Mouse (Mus musculus) splenic B cell, adult 2 months (primary cell): ENCODE measurements around the gene Plekhm1.
"Not testable (repeated sequence)": the region's sequence is repeated elsewhere in the genome, so short reads cannot be mapped to it uniquely, and the experiment has no call there.

Experiments used
- DNase-seq: peaks from one replicate; pipeline ENCODE4 v3.0.0-alpha.2; 2011; ENCODE audit warnings: low read depth, low spot score
- H3K27me3 ChIP-seq: 2 replicates; pipeline ENCODE4 v1.6.1; 2012; ENCODE audit warnings: mild to moderate bottlenecking, low read length, moderate library complexity, mixed read lengths; ENCODE audit not compliant: control insufficient read depth, poor library complexity, insufficient read depth, severe bottlenecking
- H3K36me3 ChIP-seq: 2 replicates; pipeline ENCODE4 v1.6.1; 2012; ENCODE audit warnings: mild to moderate bottlenecking, low read length, moderate library complexity, mixed read lengths; ENCODE audit not compliant: control insufficient read depth, poor library complexity, insufficient read depth, severe bottlenecking

Plekhm1 gene

DNA sequence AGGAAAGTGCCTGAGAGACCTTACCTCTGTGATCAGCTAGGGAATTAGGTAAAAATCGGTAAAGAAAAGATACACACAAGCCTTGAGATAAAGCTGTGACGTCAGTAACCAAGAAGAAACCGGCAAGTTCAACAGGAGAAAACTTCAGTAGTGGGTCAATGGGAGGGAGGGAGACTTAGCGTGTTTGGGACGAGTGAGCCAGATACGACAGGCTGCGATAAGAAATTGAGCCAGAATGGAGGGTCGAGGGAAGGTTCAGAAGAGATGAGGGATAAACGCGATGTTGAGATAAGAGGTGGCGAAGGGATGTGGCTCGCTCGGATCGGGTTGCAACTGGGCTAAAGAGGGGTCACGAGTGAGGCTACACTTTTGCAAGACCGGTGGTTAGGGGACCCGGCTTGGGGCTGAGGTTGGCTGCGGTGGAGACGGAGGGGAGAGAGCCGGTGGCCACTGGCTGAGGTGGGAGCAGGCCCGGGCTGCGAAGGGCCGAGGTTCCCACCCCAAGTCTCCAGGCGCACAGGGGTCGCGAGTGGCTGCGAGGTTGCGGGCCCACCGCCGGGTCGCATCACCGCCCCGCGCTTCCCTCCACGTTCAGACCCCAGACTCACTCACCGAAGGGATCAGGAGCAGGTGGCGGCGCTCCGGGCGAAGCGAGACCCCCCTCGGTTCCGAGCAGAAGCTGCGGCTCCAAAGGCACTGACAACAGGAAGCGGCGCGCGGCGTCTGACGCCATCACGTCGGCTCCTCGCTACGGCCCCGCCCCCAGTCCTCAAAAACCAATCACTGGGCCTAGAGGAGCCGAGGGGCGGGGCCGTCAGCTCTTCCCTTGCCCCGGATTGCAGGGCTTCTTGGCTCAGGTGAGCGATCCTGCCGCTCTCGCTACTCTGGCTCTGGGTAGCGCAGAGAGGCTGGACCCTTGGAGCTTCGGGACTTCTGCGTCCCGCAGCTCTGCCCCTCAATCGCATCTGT is at the start of gene Plekhm1:
TSS of gene Plekhm1 (minus strand) at position 707 of the 969 bp plus-strand sequence.
- Histone ChIP-seq H3K36me3 (no peaks in the 10 kb centered on the region; the same call in 1 of the 2 replicates), H3K27me3 (no peaks in the 10 kb centered on the region)
- peak; percentile 97 for DNase-seq

- not testable (repeated sequence) for DNase-seq, H3K27me3 ChIP-seq
Observed at GRCm38 (mm10) chr11:103451105-103451504, 38.6 kb upstream of the Plekhm1 start.

DNA sequence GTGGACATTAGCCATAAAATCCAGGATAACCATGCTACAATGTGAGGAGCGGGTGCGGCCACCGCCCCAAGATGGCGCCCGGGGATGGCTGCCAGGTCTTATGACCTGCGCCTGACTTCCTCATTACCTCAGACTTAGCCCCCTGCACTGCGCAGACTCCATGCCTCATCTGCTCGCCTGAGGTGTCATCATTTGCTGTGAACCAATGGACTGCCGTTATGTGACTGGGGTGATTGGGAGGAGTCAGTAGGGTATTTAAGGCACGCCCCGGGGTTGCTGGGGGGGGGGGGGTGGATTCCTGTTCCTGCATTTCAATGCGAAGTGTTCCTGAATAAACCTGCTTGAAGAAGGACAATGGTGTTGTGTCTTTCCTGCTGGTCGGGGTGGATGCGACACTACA is 37.2 kb upstream of the Plekhm1 start:
- H3K27me3 ChIP-seq, H3K36me3 ChIP-seq, DNase-seq: not testable (repeated sequence)

More at GRCm38 (mm10) chr11:103451105-103451504, 38.6 kb upstream of the Plekhm1 start:
- H3K36me3 ChIP-seq, result not testable (repeated sequence)

GRCm38 (mm10) chr11:103443678-103444077 is 31.2 kb upstream of the Plekhm1 start:
- Histone ChIP-seq H3K27me3 (no peaks in the 10 kb centered on the region), H3K36me3 (no peaks in the 10 kb centered on the region)
- DNase-seq, result peak; percentile 80

GRCm38 (mm10) chr11:103436282-103436681 is 23.8 kb upstream of the Plekhm1 start:
- H3K27me3 ChIP-seq, result no peaks in the 10 kb centered on the region
- H3K36me3 ChIP-seq, result no peaks in the 10 kb centered on the region
- peak; percentile 62 for DNase-seq

DNA sequence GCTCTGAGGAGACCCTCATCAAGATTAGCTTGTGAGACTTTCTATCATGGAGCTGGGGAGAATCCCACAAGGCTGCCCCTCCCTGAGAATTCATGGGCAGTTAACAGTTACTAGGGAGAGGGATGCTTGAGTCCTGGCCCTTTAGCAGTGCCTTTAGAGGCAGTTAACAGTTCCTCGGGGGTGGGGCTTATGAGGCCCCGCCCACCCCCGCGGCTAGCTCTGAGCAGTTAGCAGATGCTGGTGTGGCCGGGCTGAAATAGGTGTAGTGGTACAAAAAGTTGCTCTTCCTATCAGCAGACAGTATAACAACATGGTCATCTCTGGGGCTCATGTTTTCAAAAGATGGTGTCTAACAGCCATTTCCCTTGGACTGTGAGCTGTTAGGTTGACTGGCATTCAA is 12.5 kb upstream of the Plekhm1 start:
- no peaks in the 10 kb centered on the region for H3K36me3 ChIP-seq
- no peaks in the 10 kb centered on the region for H3K27me3 ChIP-seq
- peak; percentile 29 for DNase-seq

DNA sequence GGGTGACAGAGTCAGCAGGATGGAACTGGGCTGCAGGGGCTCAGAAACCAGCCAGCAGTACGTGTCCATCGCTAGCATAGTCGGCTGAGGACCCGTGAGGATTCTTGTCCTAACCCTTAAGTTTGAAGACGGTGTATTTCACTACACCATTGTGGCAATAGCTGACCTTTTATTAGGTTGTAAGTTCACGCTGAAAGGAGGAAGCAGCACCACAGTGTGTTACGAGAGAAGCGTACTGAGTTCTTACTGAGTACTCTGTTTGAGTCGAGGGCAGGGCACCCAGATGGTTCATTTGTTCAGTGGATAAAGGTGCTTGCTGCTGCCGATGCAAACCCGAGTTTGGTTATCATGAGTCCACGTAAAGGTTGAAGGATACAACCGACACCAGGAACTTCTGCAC is 7.2 kb upstream of the Plekhm1 start:
- no peak for DNase-seq
- Histone ChIP-seq H3K36me3 (no peaks in the 10 kb centered on the region), H3K27me3 (no peaks in the 10 kb centered on the region)

DNA sequence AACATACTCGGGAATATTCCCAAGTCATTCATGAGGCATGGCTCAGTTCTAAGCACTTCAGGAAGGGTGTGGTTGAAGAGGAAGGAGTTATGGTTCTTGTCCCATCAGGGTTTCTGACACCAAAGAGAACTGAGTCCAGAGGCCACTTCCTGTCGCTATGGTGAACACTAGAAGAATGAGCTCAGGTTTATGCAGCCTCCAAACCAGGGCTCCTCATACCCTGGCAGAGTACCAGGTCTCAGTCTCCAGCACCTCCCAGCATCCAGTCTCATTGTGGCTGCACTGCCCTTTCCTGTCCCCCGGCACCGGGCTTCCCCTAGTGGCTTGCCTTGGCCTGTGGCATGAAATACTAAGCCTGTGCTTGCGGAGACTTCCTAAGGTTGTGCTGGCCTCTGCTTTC is 6.7 kb upstream of the Plekhm1 start:
- H3K27me3 ChIP-seq, result no peaks in the 10 kb centered on the region
- H3K36me3 ChIP-seq, result no peaks in the 10 kb centered on the region
- peak; percentile 35 for DNase-seq

DNA sequence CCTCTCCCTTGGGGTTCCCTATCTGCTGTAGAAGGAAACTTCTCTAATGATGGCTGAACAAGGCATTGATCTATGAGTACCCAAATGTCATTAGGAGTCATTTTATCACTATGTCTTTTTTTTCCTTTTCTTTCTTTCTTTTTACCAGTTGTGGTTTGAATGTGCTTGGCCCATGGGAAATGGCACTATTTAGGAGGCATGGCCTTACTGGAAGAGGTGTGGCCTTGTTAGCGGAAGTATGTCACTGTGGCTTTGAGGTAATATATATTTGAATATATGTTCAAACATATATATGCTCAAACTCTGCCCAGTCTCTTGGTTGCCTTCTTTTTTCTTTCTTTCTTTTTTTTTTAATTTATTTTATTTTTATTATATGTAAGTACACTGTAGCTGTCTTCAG is 1.0 kb upstream of the Plekhm1 start:
- Histone ChIP-seq H3K27me3 (no peaks in the 10 kb centered on the region), H3K36me3 (no peaks in the 10 kb centered on the region)
- peak; percentile 89 for DNase-seq

DNA sequence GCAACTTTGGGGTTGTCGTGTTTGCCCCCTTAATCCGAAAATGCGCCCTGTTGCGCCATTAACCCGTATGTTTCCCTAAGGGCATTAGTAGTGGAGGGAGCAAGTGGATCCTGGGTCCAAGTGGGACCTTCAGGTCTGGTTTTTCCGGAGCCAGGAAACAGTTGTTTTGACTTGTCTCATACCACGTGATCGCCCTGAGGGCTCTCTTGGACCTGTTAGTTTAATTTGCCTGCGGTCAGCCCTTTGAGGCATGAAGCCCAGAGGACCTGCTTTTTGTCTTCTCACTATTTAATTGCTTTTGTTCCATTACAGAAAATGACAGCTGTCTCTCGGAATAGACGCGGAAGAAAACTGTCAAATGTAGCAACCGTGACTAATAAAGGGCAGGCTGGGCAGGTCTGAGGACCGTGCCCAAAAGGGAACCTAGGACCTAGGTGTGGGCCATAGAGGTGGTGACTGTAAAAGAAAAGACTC is 500 bp upstream of the Plekhm1 start:
- Histone ChIP-seq H3K27me3 (no peaks in the 10 kb centered on the region), H3K36me3 (no peaks in the 10 kb centered on the region)
- DNase-seq, result peak; percentile 96

DNA sequence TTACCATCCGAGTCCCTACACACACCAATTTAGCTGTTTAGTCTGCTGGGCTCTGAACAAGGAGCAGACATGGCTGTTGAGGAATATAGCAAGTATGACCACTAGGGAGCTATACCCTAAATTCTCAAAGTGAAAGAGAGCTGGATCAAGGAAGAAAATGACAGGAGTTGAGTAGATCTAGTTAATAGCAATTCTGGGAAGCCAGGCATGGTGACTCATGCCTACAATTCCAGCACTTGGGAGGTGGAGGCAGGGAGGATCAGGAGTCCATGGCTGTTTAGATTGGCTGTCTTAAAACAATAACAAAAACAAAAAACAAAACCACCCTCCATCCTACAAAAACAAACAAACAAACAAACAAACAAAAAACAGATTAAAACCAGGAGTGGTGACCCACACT is 1.2 kb downstream of the Plekhm1 start:
- Histone ChIP-seq H3K27me3 (no peaks in the 10 kb centered on the region), H3K36me3 (no peaks in the 10 kb centered on the region; the same call in 1 of the 2 replicates)
- peak; percentile 26 for DNase-seq

DNA sequence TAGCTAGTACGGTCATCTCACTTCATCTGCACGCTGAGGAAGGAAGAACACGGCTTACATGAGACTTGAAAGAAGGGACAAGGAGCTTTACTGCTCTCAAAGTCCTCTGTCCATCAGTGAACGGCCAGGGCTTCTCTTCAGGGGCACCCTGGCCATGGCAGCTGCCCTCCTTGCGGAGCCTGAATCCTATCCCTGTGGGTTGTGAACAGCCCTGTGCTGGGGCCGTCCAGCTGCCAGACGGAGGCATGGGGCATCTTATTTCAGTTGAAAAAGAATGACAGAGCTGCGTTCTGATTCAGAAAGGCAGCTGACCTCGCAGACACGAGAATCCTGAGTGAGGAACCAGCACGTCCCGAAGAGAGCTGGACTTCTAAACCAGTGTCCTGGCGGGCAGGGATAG is 3.6 kb downstream of the Plekhm1 start:
- H3K27me3 ChIP-seq, result no peaks in the 10 kb centered on the region
- no peaks in the 10 kb centered on the region; the same call in 1 of the 2 replicates for H3K36me3 ChIP-seq
- DNase-seq, result no peak

GRCm38 (mm10) chr11:103407136-103407535 is 5.4 kb downstream of the Plekhm1 start:
- DNase-seq, H3K36me3 ChIP-seq, H3K27me3 ChIP-seq: not testable (repeated sequence)

DNA sequence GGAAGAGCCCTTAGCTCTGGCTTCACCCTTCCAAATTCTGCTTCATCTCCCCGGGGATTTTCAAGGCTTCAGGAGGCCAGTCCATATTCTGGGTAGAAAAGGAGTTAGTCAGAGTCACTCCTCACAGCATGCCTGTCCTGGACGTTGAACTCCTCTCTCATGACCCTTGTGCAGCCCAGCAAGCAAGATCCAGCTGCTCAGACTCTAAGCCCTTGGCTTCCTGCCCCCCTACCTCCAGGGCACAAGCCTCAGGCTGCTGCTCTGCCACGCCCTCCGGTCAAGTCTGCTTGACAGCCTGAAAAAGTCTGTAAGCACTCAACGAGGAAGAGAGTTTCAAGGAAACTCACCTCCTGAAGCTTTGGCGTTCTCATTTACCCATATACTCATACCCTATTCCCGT is 5.9 kb downstream of the Plekhm1 start:
- no peak for DNase-seq
- H3K36me3 ChIP-seq, result peaks cover 3% of the 10 kb centered on the region
- H3K27me3 ChIP-seq, result no peaks in the 10 kb centered on the region

- DNase-seq, result no peak
- Histone ChIP-seq H3K27me3 (no peaks in the 10 kb centered on the region), H3K36me3 (peaks cover 3% of the 10 kb centered on the region)
Observed at GRCm38 (mm10) chr11:103405814-103406213, 6.7 kb downstream of the Plekhm1 start.
